Mouse (Mus musculus) stomach, embryonic 15.5 days (tissue): ENCODE measurements around the gene Dnm2. TPM values are rescaled to one million over a fixed set of nuclear protein-coding genes. Genes with fewer than 3 reads are reported as not detected.

Experiments used
- ATAC-seq: fragments of 200-750 bp; cut with Nextera tagmentation; 2 replicates; pipeline ENCODE4 v1.8.0; 2017; ENCODE audit warnings: low read depth, moderate number of reproducible peaks, moderate TSS enrichment; ENCODE audit not compliant: insufficient read depth, low FRiP score
- H3K27ac ChIP-seq: fragments of 300-500 bp; sonication (generic); 2 replicates; pipeline ENCODE4 v1.5.1; 2015; ENCODE audit warnings: mild to moderate bottlenecking, inconsistent platforms
- H3K27me3 ChIP-seq: fragments of 300-500 bp; sonication (generic); replicated peaks from 2 replicates; pipeline ENCODE4 v1.6.1; 2015; ENCODE audit warnings: inconsistent platforms
- H3K36me3 ChIP-seq: fragments of 300-500 bp; sonication (generic); 2 replicates; pipeline ENCODE4 v1.6.1; 2015; ENCODE audit warnings: inconsistent platforms
- H3K4me1 ChIP-seq: fragments of 300-500 bp; sonication (generic); 2 replicates; pipeline ENCODE4 v1.6.1; 2015; ENCODE audit warnings: inconsistent platforms
- H3K4me2 ChIP-seq: fragments of 300-500 bp; sonication (generic); 2 replicates; pipeline ENCODE4 v1.6.1; 2015; ENCODE audit warnings: mild to moderate bottlenecking, inconsistent platforms
- H3K4me3 ChIP-seq: fragments of 300-500 bp; sonication (generic); replicated peaks from 2 replicates; pipeline ENCODE4 v1.5.1; 2015; ENCODE audit warnings: inconsistent platforms
- H3K9ac ChIP-seq: fragments of 300-500 bp; sonication (generic); 2 replicates; pipeline ENCODE4 v1.6.1; 2015; ENCODE audit warnings: inconsistent platforms
- H3K9me3 ChIP-seq: fragments of 300-500 bp; sonication (generic); 2 replicates; pipeline ENCODE4 v1.6.1; 2016; ENCODE audit warnings: inconsistent platforms
- WGBS: fragments of 180-500 bp; shearing (Covaris S2); methylation state at CpG from one replicate; pipeline ENCODE4 v1.1.7; 2015; 5-methylcytosine and 5-hydroxymethylcytosine counted together
- polyA plus RNA-seq: library from polyadenylated mRNA; unstranded; fragments of >200 nt; fragmentation: Nextera tagmentation; extraction: Ambion mirVana; gene quantifications from 2 replicates; pipeline ENCODE4 v1.2.1, GENCODE M21; 2015

The Dnm2 gene
- polyA plus RNA-seq, 1 experiment from 2014 or later = 71.3 TPM

DNA sequence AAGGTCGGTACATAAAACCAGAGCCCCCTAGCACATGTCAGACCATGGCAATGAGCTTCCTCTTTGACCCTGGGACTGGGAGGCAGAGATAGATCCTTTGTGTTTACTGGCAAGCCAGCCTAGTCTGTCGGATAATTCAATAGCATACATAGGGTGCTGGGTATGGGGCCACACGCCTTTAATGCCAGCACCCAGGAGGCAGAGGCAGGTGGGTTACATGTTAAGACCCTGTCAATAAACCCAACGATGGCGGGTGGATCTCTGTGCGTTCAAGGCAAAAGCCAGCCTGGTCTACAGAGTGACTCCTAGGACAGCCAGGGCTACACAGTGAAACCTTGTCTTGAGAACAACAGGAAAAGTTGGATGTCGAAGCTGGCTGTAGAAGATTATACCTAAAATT is 16.1 kb upstream of the Dnm2 start:
- H3K36me3 ChIP-seq = peaks cover 31% of the 10 kb centered on the region
- peaks cover 6% of the 10 kb centered on the region; the same call in 1 of the 2 replicates for H3K4me1 ChIP-seq
- no peaks in the 10 kb centered on the region for H3K27me3 ChIP-seq
- H3K4me3 ChIP-seq = no peak overlapping the region
- H3K4me2 ChIP-seq = no peak overlapping the region
- ATAC-seq = no peak
- H3K9ac ChIP-seq = no peak overlapping the region
- H3K27ac ChIP-seq = no peak overlapping the region
- 71% methylated on average over 7 of the region's 7 CpGs for WGBS
- H3K9me3 ChIP-seq = no peaks in the 10 kb centered on the region

DNA sequence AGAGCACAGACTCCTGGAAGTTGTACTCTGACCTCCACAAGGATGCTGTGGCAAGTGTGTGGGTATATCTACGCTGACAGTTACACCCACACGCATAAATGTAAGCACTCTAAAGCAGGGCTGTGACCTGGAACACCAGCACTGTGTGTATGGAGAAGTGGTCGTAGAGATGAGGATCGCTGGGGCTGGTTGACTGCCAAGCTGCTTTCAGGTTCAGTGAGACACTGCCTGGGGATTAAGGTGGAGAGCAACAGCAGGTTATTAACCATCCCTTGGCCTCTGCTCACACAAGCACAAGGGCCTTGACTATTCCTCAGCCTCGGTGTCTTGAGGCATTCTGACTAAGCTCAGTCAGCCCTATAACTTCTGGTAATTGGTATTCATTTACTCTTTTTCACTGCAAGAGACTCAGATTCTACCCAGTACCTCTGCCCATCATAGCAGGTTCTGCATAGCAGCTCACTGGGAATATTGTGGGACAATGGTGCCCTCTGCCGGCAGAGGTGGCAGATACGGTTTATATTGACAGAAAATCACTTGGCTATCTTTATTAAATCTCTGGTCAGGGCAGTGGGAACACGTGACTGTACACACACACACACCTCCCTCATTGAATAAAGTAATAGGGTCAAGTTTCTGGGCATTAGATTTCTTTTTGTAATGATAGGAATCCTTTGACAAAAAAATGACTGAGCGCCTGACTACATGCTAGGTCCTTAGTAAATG is 15.0 kb upstream of the Dnm2 start:
- H3K4me3 ChIP-seq = no peak overlapping the region
- no peak for ATAC-seq
- no peaks in the 10 kb centered on the region for H3K9me3 ChIP-seq
- no peak overlapping the region for H3K9ac ChIP-seq
- H3K36me3 ChIP-seq = peaks cover 21% of the 10 kb centered on the region
- peaks cover 6% of the 10 kb centered on the region; the same call in 1 of the 2 replicates for H3K4me1 ChIP-seq
- no peaks in the 10 kb centered on the region for H3K27me3 ChIP-seq
- 36% methylated on average over 9 of the region's 9 CpGs for WGBS
- no peak overlapping the region for H3K27ac ChIP-seq
- no peak overlapping the region for H3K4me2 ChIP-seq

DNA sequence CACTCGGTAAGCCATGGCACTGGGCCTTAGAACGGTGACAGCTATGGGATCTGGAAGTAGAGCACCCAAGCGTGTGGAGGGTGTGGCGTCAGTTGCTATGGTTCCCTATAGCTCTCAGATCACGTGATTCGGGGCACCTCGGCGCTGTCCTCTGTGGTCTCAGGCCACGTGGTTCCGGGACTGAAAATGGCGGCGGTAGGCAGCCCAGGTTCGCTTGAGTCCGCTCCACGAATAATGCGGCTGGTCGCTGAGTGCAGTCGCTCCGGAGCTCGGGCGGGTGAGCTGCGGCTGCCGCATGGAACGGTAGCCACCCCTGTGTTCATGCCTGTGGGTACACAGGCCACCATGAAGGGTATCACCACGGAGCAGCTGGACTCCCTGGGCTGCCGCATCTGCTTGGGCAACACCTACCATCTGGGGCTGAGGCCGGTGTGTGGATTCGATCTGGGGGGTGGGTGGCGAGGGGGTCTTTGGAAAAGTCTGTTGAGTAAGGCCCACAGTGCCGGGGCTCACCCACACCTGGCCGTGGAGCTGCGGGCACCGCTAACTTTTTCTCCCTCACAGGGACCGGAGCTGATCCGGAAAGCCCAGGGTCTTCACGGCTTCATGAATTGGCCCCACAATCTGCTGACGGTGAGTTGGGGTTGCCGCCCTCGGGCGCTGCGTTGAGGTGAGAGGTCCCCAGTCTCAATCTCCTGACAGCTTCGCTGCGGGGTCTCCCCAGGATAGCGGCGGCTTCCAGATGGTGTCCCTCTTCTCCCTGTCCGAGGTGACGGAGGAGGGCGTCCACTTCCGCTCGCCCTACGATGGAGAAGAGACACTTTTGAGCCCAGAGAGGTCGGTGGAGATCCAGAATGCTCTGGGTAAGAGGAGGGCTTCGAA is 12.8 kb upstream of the Dnm2 start, which contains the start of gene Qtrt1:
Qtrt1 (plus strand) TSS at position 169 of the 882 bp plus-strand sequence.
- H3K27me3 ChIP-seq = no peaks in the 10 kb centered on the region
- 1% methylated on average over 53 of the region's 53 CpGs for WGBS
- ATAC-seq = peak; percentile 94

DNA sequence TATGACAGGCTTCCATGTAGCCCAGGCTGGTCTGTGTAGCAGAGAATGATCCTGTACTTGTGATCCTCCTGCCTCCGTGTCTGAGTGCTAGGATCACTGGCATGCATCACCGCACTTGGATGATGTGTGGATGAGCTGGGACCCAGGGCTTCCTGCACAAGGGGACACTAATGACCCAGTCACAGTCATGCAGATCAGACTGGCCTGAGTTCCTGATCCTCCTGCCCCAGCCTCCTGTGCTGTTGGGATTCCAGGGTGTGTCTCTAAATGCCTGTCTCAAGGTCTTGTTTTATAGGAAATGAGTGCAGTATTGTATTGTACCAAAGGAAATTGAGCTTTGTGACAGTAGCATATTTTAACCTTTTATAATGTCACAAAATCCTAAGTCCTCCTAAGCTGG is 6.8 kb upstream of the Dnm2 start:
- no peaks in the 10 kb centered on the region for H3K4me1 ChIP-seq
- no peak overlapping the region for H3K9ac ChIP-seq
- WGBS = 96% methylated on average over 2 of the region's 2 CpGs
- no peak for ATAC-seq
- no peaks in the 10 kb centered on the region for H3K9me3 ChIP-seq
- H3K4me2 ChIP-seq = no peak overlapping the region
- no peak overlapping the region for H3K4me3 ChIP-seq
- peaks cover 31% of the 10 kb centered on the region for H3K36me3 ChIP-seq
- no peak overlapping the region for H3K27ac ChIP-seq
- no peaks in the 10 kb centered on the region for H3K27me3 ChIP-seq

More for the DNA sequence above, 12.8 kb upstream of the Dnm2 start, which contains the start of gene Qtrt1:
- Histone ChIP-seq H3K4me2 (peak within 1 kb of the TSS; percentile 87), H3K4me3 (peak within 1 kb of the TSS; percentile 87), H3K9me3 (no peaks in the 10 kb centered on the region), H3K9ac (peak within 1 kb of the TSS; percentile 69), H3K27ac (peak within 1 kb of the TSS; percentile 57; the same call in 1 of the 2 replicates), H3K36me3 (0 out of 2 replicates have a peak, but pooled peaks cover 5% of the 10 kb centered on the region), H3K4me1 (peaks cover 6% of the 10 kb centered on the region; the same call in 1 of the 2 replicates)

DNA sequence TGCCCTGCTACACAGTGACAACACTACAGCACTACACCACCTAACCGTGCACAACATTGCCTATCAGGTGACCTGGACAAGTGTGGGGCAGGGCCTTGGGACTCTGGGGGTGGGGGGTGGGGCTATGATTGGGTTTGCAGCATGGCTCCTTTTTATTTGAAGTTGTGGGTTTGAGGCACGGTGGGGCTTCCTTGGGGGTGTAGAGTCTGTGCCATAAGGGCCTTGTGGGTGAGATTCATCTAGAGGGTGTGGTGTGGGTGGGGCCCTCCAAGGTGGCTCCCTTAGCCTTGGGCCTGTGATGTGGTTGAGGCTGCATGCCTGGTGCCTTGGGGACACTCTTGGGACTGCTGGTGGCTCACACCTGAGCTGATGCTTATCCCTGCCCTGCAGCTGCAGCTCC is 5.1 kb upstream of the Dnm2 start:
- Histone ChIP-seq H3K9me3 (no peaks in the 10 kb centered on the region), H3K4me2 (no peak overlapping the region), H3K4me3 (no peak overlapping the region), H3K27ac (no peak overlapping the region), H3K27me3 (no peaks in the 10 kb centered on the region), H3K9ac (no peak overlapping the region), H3K4me1 (no peaks in the 10 kb centered on the region), H3K36me3 (peaks cover 31% of the 10 kb centered on the region)
- ATAC-seq = no peak
- WGBS = 77% methylated on average over 2 of the region's 2 CpGs

DNA sequence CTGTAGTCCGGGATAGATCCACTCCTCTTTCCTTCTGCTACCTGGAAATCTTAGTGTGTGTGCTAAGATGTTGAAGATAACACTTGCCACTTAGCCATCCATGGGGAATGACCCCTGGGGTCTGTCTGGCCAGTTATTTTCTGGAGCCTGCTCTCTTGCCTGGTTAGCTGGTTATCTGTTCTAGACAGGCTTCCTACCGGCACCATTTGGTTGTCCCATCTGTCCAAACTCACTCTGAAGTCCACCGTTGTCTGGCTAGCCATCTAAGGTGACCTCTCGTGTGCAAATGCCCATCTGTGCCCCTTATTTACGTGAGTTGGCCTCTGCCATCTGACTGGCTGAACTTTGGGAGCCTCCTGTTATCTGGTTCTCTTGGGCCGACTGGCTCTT is 843 bp downstream of the Dnm2 start:
- 5% methylated on average over 6 of the region's 6 CpGs for WGBS
- peaks cover 13% of the 10 kb centered on the region for H3K4me1 ChIP-seq
- peak overlapping the region; percentile 81 for H3K4me2 ChIP-seq
- H3K4me3 ChIP-seq = peak overlapping the region; percentile 92
- H3K27ac ChIP-seq = peak overlapping the region; percentile 94; the same call in 1 of the 2 replicates
- H3K36me3 ChIP-seq = peaks cover 5% of the 10 kb centered on the region
- H3K27me3 ChIP-seq = no peaks in the 10 kb centered on the region
- no peak for ATAC-seq
- H3K9me3 ChIP-seq = no peaks in the 10 kb centered on the region
- H3K9ac ChIP-seq = peak overlapping the region; percentile 91

DNA sequence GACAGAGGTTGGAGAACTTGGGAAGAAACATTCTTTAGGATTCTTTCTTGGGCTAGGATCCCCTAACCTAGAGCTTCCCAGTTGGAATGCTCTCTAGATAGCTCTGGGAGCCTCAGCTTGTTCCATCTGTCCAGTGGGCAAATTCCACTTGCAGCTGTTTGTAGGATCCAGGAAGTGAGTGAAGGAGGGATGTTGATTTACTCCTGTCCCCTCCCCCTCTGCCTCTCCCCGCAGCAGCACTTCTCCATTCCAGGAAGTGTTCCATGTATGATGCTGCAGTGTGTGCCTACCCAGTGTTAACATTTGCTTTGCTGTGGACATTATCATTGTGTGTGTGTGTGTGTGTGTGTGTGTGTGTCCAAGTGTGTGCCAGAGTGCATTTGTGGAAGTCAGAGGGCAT is 1.3 kb downstream of the Dnm2 start:
- Histone ChIP-seq H3K27ac (peak overlapping the region; percentile 94; the same call in 1 of the 2 replicates), H3K4me2 (peak overlapping the region; percentile 81), H3K4me3 (peak overlapping the region; percentile 92), H3K4me1 (peaks cover 13% of the 10 kb centered on the region), H3K9me3 (no peaks in the 10 kb centered on the region), H3K9ac (peak overlapping the region; percentile 91; the same call in 1 of the 2 replicates), H3K36me3 (peaks cover 3% of the 10 kb centered on the region; the same call in 1 of the 2 replicates), H3K27me3 (no peaks in the 10 kb centered on the region)
- WGBS = 4% methylated on average over 1 of the region's 1 CpGs
- no peak for ATAC-seq

DNA sequence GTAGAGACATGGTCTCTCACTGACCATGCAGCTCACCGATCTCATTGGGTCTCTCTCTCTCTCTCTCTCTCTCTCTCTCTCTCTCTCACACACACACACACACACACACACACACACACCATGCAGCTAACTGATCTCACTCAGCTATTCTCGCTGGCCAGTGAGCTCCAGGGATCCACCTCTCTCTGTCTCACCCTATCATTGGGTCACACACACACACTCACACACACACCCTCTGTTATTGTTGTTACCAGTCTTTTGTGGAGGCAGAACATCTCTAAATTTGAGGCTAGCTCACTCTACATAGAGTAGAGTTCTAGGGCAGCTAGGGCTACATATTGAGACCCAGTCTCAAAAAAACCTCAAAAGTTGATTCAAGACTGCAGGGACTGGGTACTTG is 1.8 kb downstream of the Dnm2 start:
- no peak overlapping the region for H3K9ac ChIP-seq
- H3K9me3 ChIP-seq = no peaks in the 10 kb centered on the region
- H3K4me2 ChIP-seq = peak overlapping the region; percentile 81
- no peak overlapping the region for H3K27ac ChIP-seq
- no peak for ATAC-seq
- peak overlapping the region; percentile 92; the same call in 1 of the 2 replicates for H3K4me3 ChIP-seq
- no peaks in the 10 kb centered on the region for H3K27me3 ChIP-seq
- WGBS = 59% methylated on average over 2 of the region's 2 CpGs
- no peaks in the 10 kb centered on the region for H3K36me3 ChIP-seq
- peaks cover 13% of the 10 kb centered on the region for H3K4me1 ChIP-seq

DNA sequence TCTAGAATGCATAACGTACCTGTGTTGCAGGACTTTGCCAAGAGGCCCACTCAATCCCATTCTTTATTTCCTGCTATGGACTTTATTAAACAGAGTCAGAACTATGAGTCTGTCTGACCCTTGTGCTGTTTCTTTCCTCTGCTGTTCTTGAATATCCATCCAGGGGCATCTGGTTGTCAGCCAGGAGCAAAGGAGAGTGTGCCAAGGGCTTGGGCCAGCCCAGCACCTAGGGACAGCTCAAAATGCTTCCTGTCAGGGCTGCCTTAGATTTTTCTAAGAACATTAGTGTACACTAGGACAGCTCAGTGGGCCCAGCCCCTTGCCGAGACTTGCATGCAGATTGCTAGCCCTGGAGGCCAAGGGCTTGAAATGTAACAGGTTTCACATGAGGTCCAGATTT is 3.1 kb downstream of the Dnm2 start:
- no peak overlapping the region for H3K9ac ChIP-seq
- H3K4me3 ChIP-seq = no peak overlapping the region
- no peak for ATAC-seq
- H3K27ac ChIP-seq = no peak overlapping the region
- no peaks in the 10 kb centered on the region for H3K9me3 ChIP-seq
- no peaks in the 10 kb centered on the region for H3K27me3 ChIP-seq
- H3K4me1 ChIP-seq = peaks cover 13% of the 10 kb centered on the region
- WGBS = 84% methylated on average over 2 of the region's 2 CpGs
- no peak overlapping the region for H3K4me2 ChIP-seq
- no peaks in the 10 kb centered on the region for H3K36me3 ChIP-seq

DNA sequence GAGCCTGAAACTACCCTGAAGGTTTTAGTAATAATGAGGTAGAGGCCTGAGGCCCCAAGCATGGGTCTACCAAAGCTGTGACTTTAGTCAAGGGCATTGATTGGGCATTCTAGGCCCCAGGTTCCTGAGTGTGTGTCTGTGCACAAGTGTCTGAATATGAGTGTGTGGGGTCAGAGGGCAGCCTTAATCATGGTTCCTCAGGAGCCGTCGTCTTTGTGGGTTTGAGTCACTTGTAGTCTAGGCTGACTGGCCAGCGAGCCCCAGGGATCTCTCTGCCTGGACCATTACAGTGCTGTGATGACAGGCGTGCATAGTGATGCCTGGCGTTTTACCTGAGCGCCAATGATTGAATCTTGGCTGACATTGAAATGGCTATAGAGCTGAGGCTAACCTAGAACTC is 3.5 kb downstream of the Dnm2 start:
- Histone ChIP-seq H3K9ac (no peak overlapping the region), H3K9me3 (no peaks in the 10 kb centered on the region), H3K36me3 (no peaks in the 10 kb centered on the region), H3K4me2 (no peak overlapping the region), H3K27ac (no peak overlapping the region), H3K27me3 (no peaks in the 10 kb centered on the region), H3K4me1 (peaks cover 13% of the 10 kb centered on the region), H3K4me3 (no peak overlapping the region)
- ATAC-seq = no peak
- 90% methylated on average over 6 of the region's 6 CpGs for WGBS

DNA sequence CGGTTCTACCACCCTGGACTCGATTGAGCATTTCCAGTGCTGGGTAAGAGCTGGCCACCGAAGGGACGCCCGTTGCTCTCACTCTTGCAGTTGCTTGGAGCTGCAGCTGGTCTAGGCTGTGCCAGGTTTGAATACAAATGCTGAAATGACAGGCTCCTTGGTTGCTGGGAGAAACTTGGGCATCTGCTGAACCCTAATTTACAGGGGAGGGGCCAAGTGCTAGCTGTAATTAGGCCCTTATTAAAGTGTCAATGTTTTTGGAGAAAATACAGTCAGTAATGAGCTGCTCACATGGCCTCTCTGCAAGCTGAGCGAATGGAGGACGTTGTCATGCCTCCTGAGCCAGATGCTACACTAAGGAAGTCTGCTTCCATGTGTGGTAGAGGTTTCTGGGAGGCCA is 6.0 kb downstream of the Dnm2 start:
- no peak overlapping the region for H3K4me3 ChIP-seq
- peaks cover 11% of the 10 kb centered on the region for H3K4me1 ChIP-seq
- 81% methylated on average over 7 of the region's 7 CpGs for WGBS
- H3K27ac ChIP-seq = no peak overlapping the region
- ATAC-seq = no peak
- no peaks in the 10 kb centered on the region for H3K36me3 ChIP-seq
- H3K27me3 ChIP-seq = no peaks in the 10 kb centered on the region
- H3K4me2 ChIP-seq = no peak overlapping the region
- H3K9me3 ChIP-seq = no peaks in the 10 kb centered on the region
- no peak overlapping the region for H3K9ac ChIP-seq

DNA sequence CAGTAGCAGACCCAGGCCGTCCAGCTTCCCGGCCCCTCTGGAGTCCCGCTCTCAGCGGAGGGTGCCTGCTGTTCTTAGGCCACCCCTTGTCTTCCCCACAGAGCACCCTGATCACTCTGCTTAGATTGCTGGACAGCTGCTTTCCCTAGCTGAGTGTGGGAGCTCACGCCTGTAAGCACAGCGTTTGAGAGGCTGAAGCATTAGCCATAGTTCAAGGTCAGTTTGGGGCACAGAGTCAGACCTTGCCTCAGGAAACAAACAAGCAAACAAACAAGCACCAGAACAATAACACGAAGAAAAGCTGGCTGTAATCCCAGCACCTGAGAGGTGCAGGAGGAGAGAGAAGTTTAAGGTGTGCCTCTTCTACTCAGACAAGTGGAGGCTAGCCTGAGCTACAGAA is 7.4 kb downstream of the Dnm2 start:
- H3K4me2 ChIP-seq = no peak overlapping the region
- 0 out of 2 replicates have a peak, but pooled peaks cover 4% of the 10 kb centered on the region for H3K4me1 ChIP-seq
- no peak overlapping the region for H3K4me3 ChIP-seq
- H3K9me3 ChIP-seq = no peaks in the 10 kb centered on the region
- H3K27me3 ChIP-seq = no peaks in the 10 kb centered on the region
- H3K9ac ChIP-seq = no peak overlapping the region
- WGBS = 84% methylated on average over 7 of the region's 7 CpGs
- no peak for ATAC-seq
- H3K36me3 ChIP-seq = no peaks in the 10 kb centered on the region
- H3K27ac ChIP-seq = no peak overlapping the region
